Mouse (Mus musculus): Measurements from ENCODE around the gene Fam209.
A peak's percentile ranks its signal among the peaks of the same experiment; 100 is the strongest.

Fam209 gene

GRCm38 (mm10) chr2:172477860-172478259 lies 5.5 kb downstream of the Fam209 start:
- DNase-seq (ENCODE audit: low spot score): peak; percentile 38

GRCm38 (mm10) chr2:172480296-172480695 lies 8.0 kb downstream of the Fam209 start:
- no peak for DNase-seq (ENCODE audit: low spot score)

GRCm38 (mm10) chr2:172481654-172482385 lies 9.5 kb downstream of the Fam209 start:
- DNase-seq (ENCODE audit: low spot score): no peak

GRCm38 (mm10) chr2:172483766-172484413 lies 11.6 kb downstream of the Fam209 start:
- no peak for DNase-seq (ENCODE audit: low spot score)

- DNase-seq (ENCODE audit: low spot score): no peak
These were observed 12.5 kb downstream of the Fam209 start for GRCm38 (mm10) chr2:172484696-172485370.

- DNase-seq (ENCODE audit: low spot score): no peak
These were observed 24.5 kb downstream of the Fam209 start for GRCm38 (mm10) chr2:172496736-172497345.

- no peak for DNase-seq (ENCODE audit: low spot score)
These were observed 26.5 kb downstream of the Fam209 start for GRCm38 (mm10) chr2:172498823-172499222.

GRCm38 (mm10) chr2:172500752-172501316 lies 28.5 kb downstream of the Fam209 start:
- DNase-seq (ENCODE audit: low spot score): no peak

- DNase-seq (ENCODE audit: low spot score): no peak
These were observed 29.0 kb downstream of the Fam209 start for GRCm38 (mm10) chr2:172501341-172501740.

GRCm38 (mm10) chr2:172502168-172502567 lies 29.8 kb downstream of the Fam209 start:
- DNase-seq (ENCODE audit: low spot score): no peak

- no peak for DNase-seq (ENCODE audit: low spot score)
These were observed 33.8 kb downstream of the Fam209 start for GRCm38 (mm10) chr2:172506121-172506520.

- DNase-seq (ENCODE audit: low spot score): no peak
These were observed 37.9 kb downstream of the Fam209 start for GRCm38 (mm10) chr2:172510056-172510712.

GRCm38 (mm10) chr2:172510899-172511298 lies 38.6 kb downstream of the Fam209 start:
- no peak for DNase-seq (ENCODE audit: low spot score)

- no peak for DNase-seq (ENCODE audit: low spot score)
These were observed 44.2 kb downstream of the Fam209 start for GRCm38 (mm10) chr2:172516407-172516992.

GRCm38 (mm10) chr2:172520616-172521371 lies 48.5 kb downstream of the Fam209 start:
- no peak for DNase-seq (ENCODE audit: low spot score)

- DNase-seq (ENCODE audit: low spot score): no peak
These were observed 50.2 kb downstream of the Fam209 start for GRCm38 (mm10) chr2:172522528-172522927.

All from layer of hippocampus, adult 9-10 months (tissue).